In the genomic region with DNA sequence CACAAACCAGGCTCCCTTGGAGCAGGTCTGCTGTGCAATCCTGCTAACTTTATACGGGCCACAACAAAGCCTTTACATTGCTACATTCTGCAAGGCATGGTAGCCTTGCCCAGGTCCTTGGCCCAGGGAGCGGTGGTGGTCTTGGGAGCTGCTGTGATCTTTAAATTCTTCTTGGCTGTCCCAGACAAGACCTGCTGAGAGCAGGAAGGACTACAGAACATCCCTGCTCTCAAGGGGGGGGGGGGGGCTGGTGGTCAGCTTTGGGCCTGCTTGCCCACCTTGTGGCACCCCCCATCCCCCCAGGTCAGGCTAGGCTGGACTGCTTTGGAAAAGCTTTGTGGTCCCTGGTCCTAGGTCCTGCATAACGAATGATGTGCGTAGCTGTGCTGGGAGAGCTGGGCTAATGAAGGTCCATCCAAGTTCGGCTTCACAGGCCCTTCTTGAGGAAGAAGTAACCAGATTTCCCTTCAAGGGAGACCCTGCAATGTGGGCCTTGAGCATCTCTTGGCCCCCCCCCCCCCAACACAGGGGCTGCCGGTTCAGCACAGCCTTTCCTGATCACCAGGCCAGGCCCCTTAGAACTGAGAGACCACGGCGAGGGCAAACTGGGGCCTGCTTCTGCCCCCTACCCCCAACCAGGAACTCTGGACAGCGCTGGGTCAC, we compare ENCODE assay signal across 11 mouse cellular contexts. TPM values are rescaled to one million over a fixed set of nuclear protein-coding genes. Genes with fewer than 3 reads are reported as not detected.
A peak's percentile ranks its signal among the peaks of the same experiment; 100 is the strongest.
DNase-seq lines count a peak whose midpoint lies in the region; ATAC-seq and TF ChIP-seq lines count a peak whose summit lies in the region.
"Had no signal": no experiment of that assay in that cellular context is flagged by ENCODE, and none has a peak within 500 bp of the region (broad histone marks: within the 10 kb centered on the region; RNA-seq: fewer than 3 reads in every experiment).

No protein-coding gene starts in this region.

- ATAC-seq in hindbrain, embryonic 11.5 days (ENCODE audit: low FRiP score), result no peak
- no peak for ATAC-seq in midbrain, embryonic 15.5 days (replicated peaks)

- H3K4me1 ChIP-seq in cerebellum, adult 2 months (ENCODE audit: control insufficient read depth, insufficient read depth, low read length), result peaks cover 3% of the 10 kb centered on the region; the same call in 1 of the 2 replicates
- peaks cover 7% of the 10 kb centered on the region for H3K4me1 ChIP-seq in hindbrain, embryonic 11.5 days (replicated peaks; ENCODE audit: control insufficient read depth, insufficient read depth, low read length)
- peaks cover 36% of the 10 kb centered on the region for H3K4me1 ChIP-seq in midbrain, embryonic 15.5 days

- H3K27ac ChIP-seq in cerebellum, adult 2 months (ENCODE audit: insufficient read depth, low read length), result peak overlapping the region; percentile 99
- H3K27ac ChIP-seq in hindbrain, embryonic 11.5 days (ENCODE audit: low read depth, low read length), result peak overlapping the region; percentile 91
- peak overlapping the region; percentile 84 for H3K27ac ChIP-seq in midbrain, embryonic 15.5 days
- H3K27ac ChIP-seq: heart, adult 2 months had no signal

- TF ChIP-seq CTCF in cerebellum, adult 2 months (IDR thresholded peaks at IDR 0.05; ENCODE audit: borderline replicate concordance, insufficient read depth, low read depth, low read length), result no peak

- TF ChIP-seq POLR2A in cerebellum, adult 2 months (IDR thresholded peaks at IDR 0.05; ENCODE audit: borderline replicate concordance, insufficient read depth, low read length), result no peak

- peak; percentile 50 to 69 for DNase-seq in cerebellum, adult 2 months
- no peak for DNase-seq in cerebellum, adult 8-10 months
- DNase-seq in embryo, embryonic 11 days, result peak; percentile 32
- peak; percentile 52 for DNase-seq in hindbrain, embryonic 11.5 days (ENCODE audit: low spot score)
- DNase-seq in urinary bladder, postnatal 25 days (ENCODE audit: low spot score), result no peak
- DNase-seq in urinary bladder, adult 2 months (ENCODE audit: low spot score), result no peak
- no peak for DNase-seq in retina, postnatal 1 day
- DNase-seq: heart, adult 2 months; lung, postnatal 10 days had no signal

- under 1% methylated on average over 9 of the region's 9 CpGs for WGBS in cerebellum, adult 2 months
- WGBS in hindbrain, embryonic 11.5 days, result 0% methylated on average over 9 of the region's 9 CpGs
- 3% methylated on average over 9 of the region's 9 CpGs for WGBS in midbrain, embryonic 15.5 days

- peak overlapping the region; percentile 87 for H3K4me3 ChIP-seq in cerebellum, adult 2 months (replicated peaks; ENCODE audit: insufficient read depth, low read depth, low read length)
- peak overlapping the region; percentile 48 for H3K4me3 ChIP-seq in hindbrain, embryonic 11.5 days (ENCODE audit: low read depth, low read length)
- H3K4me3 ChIP-seq in midbrain, embryonic 15.5 days, result peak overlapping the region; percentile 45
- H3K4me3 ChIP-seq: heart, adult 2 months had no signal

- H3K27me3 ChIP-seq in cerebellum, adult 2 months (ENCODE audit: control insufficient read depth, insufficient read depth, low read length), result no peaks in the 10 kb centered on the region; the same call in 1 of the 2 replicates
- H3K27me3 ChIP-seq in hindbrain, embryonic 11.5 days (ENCODE audit: control insufficient read depth, insufficient read depth, low read length), result peaks cover 86% of the 10 kb centered on the region
- peaks cover 45% of the 10 kb centered on the region; the same call in 1 of the 2 replicates for H3K27me3 ChIP-seq in midbrain, embryonic 15.5 days (replicated peaks)

- peak overlapping the region; percentile 25 for H3K4me2 ChIP-seq in hindbrain, embryonic 11.5 days (replicated peaks; ENCODE audit: low read depth, low read length)
- H3K4me2 ChIP-seq in midbrain, embryonic 15.5 days, result peak overlapping the region; percentile 44

- no peaks in the 10 kb centered on the region for H3K36me3 ChIP-seq in hindbrain, embryonic 11.5 days (ENCODE audit: control insufficient read depth, insufficient read depth, low read length)
- H3K36me3 ChIP-seq in midbrain, embryonic 15.5 days (replicated peaks), result no peaks in the 10 kb centered on the region
- H3K36me3 ChIP-seq: G1E had no signal

- H3K9me3 ChIP-seq in hindbrain, embryonic 11.5 days (ENCODE audit: control insufficient read depth, low read length), result no peaks in the 10 kb centered on the region
- H3K9me3 ChIP-seq in midbrain, embryonic 15.5 days, result no peaks in the 10 kb centered on the region

- H3K9ac ChIP-seq in hindbrain, embryonic 11.5 days (ENCODE audit: low read depth, low read length), result peak overlapping the region; percentile 59
- H3K9ac ChIP-seq in midbrain, embryonic 15.5 days, result peak overlapping the region; percentile 51

RNA-seq across cellular contexts. Expression of a gene that starts 2.5 kb away (rescaled TPM):
- 38.1 and 38.8 TPM in 2 replicates for polyA plus RNA-seq in cerebellum, adult 2 months (2012; rRNA removed)
- polyA plus RNA-seq in hindbrain, embryonic 11.5 days (2014; fragmentation: Nextera tagmentation; extraction: Ambion mirVana), result 57.9 and 66.8 TPM in 2 replicates
- 43.5 and 48.8 TPM in 2 replicates for polyA plus RNA-seq in midbrain, embryonic 15.5 days (2015; fragmentation: Nextera tagmentation; extraction: Ambion mirVana)
- polyA plus RNA-seq in urinary bladder, adult 2 months (2012; rRNA removed), result not detected in 2 replicates
- polyA plus RNA-seq: G1E; heart, adult 2 months had no signal

Comparison
In these comparisons a context has a peak if more than half of its experiments do, and no peak if none do; other contexts are left out.
1. DNase-seq: peak in cerebellum, adult 2 months (2 of 2), embryo, embryonic 11 days (single experiment) and hindbrain, embryonic 11.5 days (single experiment); none in cerebellum, adult 8-10 months (single experiment), urinary bladder, postnatal 25 days (single experiment), urinary bladder, adult 2 months (single experiment) and retina, postnatal 1 day (single experiment).
2. RNA of a gene that starts 2.5 kb away (polyA plus RNA-seq): 57.9 to 66.8 TPM in hindbrain, embryonic 11.5 days, 43.5 to 48.8 TPM in midbrain, embryonic 15.5 days and 38.1 to 38.8 TPM in cerebellum, adult 2 months; not detected in urinary bladder, adult 2 months; every median in the first group is over 10 times any median in the second.
3. Peak in every context shown above with its lines, with median percentiles within 50 percentile points of each other: H3K27ac ChIP-seq and H3K4me3 ChIP-seq.